Mouse (Mus musculus): ENCODE results near the gene Stpg3. TPM values are rescaled to one million over a fixed set of nuclear protein-coding genes. Genes with fewer than 3 reads are reported as not detected.
A peak's percentile ranks its signal among the peaks of the same experiment; 100 is the strongest.

Gene Stpg3
- total and polyA plus RNA-seq, 3 experiments, result not detected

GRCm38 (mm10) chr2:25255284-25255779 lies 40.9 kb upstream of the Stpg3 start, which contains the start of gene Tmem203 (continued):
- TF ChIP-seq RAD21 (IDR thresholded peaks at IDR 0.05; ENCODE audit: low read depth, low read length) (no peak), JUN (IDR thresholded peaks at IDR 0.05; ENCODE audit: insufficient read depth, low read depth, low read length) (no peak), ELF1 (IDR thresholded peaks at IDR 0.05; ENCODE audit: low read depth, low read length) (peak; percentile 99), TBP (conservative IDR thresholded peaks at IDR 0.05; ENCODE audit: low read depth, low read length) (0 out of 2 replicates have a peak, but pooled peaks have one; percentile 47), MYC (IDR thresholded peaks at IDR 0.05; ENCODE audit: low read depth, low read length) (peak; percentile 89), MAX (IDR thresholded peaks at IDR 0.05; ENCODE audit: low read length) (peak; percentile 94), POLR2AphosphoS2 (IDR thresholded peaks at IDR 0.05; ENCODE audit: low read depth, low read length) (peak; percentile 61; the same call in 1 of the 2 replicates), MAZ (IDR thresholded peaks at IDR 0.05; ENCODE audit: low read depth, low read length) (peak; percentile 93), HCFC1 (IDR thresholded peaks at IDR 0.05; ENCODE audit: low read depth, low read length) (peak; percentile 98), CHD1 (IDR thresholded peaks at IDR 0.05; ENCODE audit: low read depth, low read length) (no peak), E2F4 (IDR thresholded peaks at IDR 0.05; ENCODE audit: insufficient replicate concordance, low read depth, low read length) (no peak), EP300 (IDR thresholded peaks at IDR 0.05; ENCODE audit: low read length) (no peak), MEF2A (IDR thresholded peaks at IDR 0.05; ENCODE audit: borderline replicate concordance, low read depth, low read length) (peak; percentile 59), RCOR1 (conservative IDR thresholded peaks at IDR 0.05; ENCODE audit: low read depth, low read length) (0 out of 2 replicates have a peak, but pooled peaks have one; percentile 65), CHD2 (IDR thresholded peaks at IDR 0.05; ENCODE audit: low read length) (peak; percentile 96), USF2 (conservative IDR thresholded peaks at IDR 0.05; ENCODE audit: low read depth, low read length) (no peak), GABPA (IDR thresholded peaks at IDR 0.05; ENCODE audit: insufficient replicate concordance, low read depth, low read length) (peak; percentile 63; the same call in 1 of the 2 replicates), ZC3H11A (IDR thresholded peaks at IDR 0.05; ENCODE audit: low read depth, low read length) (no peak), NELFE (IDR thresholded peaks at IDR 0.05; ENCODE audit: low read depth, low read length) (peak; percentile 87)

DNA sequence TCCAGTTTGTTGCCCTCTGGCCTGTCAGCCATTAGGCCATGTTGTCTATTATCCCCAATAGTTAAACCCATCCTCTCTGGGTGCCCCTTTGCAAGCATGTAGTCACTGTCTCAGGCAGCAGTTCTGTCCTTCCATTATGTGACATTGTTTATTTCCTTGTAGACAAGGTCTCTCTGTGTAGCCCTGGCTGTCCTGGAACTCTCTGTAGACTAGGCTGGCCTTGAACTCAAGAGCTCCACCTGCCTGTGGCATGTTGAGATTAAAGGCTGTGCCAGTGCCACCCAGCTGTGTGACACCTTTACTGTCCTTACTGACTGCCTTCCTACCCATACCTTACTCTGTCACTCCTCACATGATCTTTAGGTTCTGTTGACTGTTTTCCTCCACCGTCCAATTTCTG lies 37.9 kb upstream of the Stpg3 start:
- Histone ChIP-seq H3K4me1 (ENCODE audit: control insufficient read depth in 1 of 2, insufficient read depth in 2 of 2) (peaks cover 0 to 17% of the 10 kb centered on the region in 2 experiments; a peak in 2 of 4 replicates), H3K27ac (ENCODE audit: insufficient read depth, low read depth) (no peak overlapping the region), H3K9ac (ENCODE audit: insufficient read depth, low read depth) (no peak overlapping the region), H3K36me3 (replicated peaks in 1 of 2; ENCODE audit: control insufficient read depth in 1 of 2, insufficient read depth in 1 of 2, low read length in 1 of 2) (peaks cover 60 to 68% of the 10 kb centered on the region in 2 experiments), H3K27me3 (replicated peaks) (no peaks in the 10 kb centered on the region), H3K9me3 (replicated peaks; ENCODE audit: low read length) (no peaks in the 10 kb centered on the region), H3K79me2 (replicated peaks; ENCODE audit: control insufficient read depth, extremely low read depth, insufficient read depth, poor library complexity, severe bottlenecking) (peaks cover 14% of the 10 kb centered on the region), H3K4me2 (ENCODE audit: insufficient read depth, low read depth, poor library complexity, severe bottlenecking) (no peak overlapping the region), H3K4me3 (replicated peaks in 1 of 3; ENCODE audit: low read depth in 2 of 3, low read length in 2 of 3, poor library complexity in 1 of 3) (no peak overlapping the region)
- in situ Hi-C loops (cut with MboI; ENCODE audit: low pct_ligation_motif_present, low pct_unique_long_range_greater_than_20kb, low sequenced_read_pairs) (loop anchor here (5.0 kb wide), 1 partner anchor 45 kb away; no protein-coding TSS in a partner anchor), dilution Hi-C loops (cut with MboI; ENCODE audit: extremely low pct_ligation_motif_present, extremely low pct_unique_long_range_greater_than_20kb, low sequenced_read_pairs) (no loop called here)
- TF ChIP-seq RAD21 (IDR thresholded peaks at IDR 0.05; ENCODE audit: low read depth, low read length) (peak; percentile 28), SMC3 (IDR thresholded peaks at IDR 0.05; ENCODE audit: low read depth, low read length) (peak; percentile 68), CHD2 (IDR thresholded peaks at IDR 0.05; ENCODE audit: low read length) (no peak), ZMIZ1 (IDR thresholded peaks at IDR 0.05; ENCODE audit: low read depth, low read length) (no peak), CTCF (conservative IDR thresholded peaks at IDR 0.05 in 1 of 2, IDR thresholded peaks at IDR 0.05 in 1 of 2; ENCODE audit: low read depth in 2 of 2, low read length in 2 of 2) (peak in 1 of 2 experiments; percentile 71; a peak in 2 of 4 replicates)
- DNase-seq (ENCODE audit: extremely low read depth), result peak; percentile 45
